Mouse (Mus musculus): ENCODE data around the gene Ubtd2. TPM values are rescaled to one million over a fixed set of nuclear protein-coding genes. Genes with fewer than 3 reads are reported as not detected.

Gene Ubtd2
- polyA plus RNA-seq (2014; fragmentation: Nextera tagmentation; extraction: Ambion mirVana): 47.9 and 61.5 TPM in 2 replicates

DNA sequence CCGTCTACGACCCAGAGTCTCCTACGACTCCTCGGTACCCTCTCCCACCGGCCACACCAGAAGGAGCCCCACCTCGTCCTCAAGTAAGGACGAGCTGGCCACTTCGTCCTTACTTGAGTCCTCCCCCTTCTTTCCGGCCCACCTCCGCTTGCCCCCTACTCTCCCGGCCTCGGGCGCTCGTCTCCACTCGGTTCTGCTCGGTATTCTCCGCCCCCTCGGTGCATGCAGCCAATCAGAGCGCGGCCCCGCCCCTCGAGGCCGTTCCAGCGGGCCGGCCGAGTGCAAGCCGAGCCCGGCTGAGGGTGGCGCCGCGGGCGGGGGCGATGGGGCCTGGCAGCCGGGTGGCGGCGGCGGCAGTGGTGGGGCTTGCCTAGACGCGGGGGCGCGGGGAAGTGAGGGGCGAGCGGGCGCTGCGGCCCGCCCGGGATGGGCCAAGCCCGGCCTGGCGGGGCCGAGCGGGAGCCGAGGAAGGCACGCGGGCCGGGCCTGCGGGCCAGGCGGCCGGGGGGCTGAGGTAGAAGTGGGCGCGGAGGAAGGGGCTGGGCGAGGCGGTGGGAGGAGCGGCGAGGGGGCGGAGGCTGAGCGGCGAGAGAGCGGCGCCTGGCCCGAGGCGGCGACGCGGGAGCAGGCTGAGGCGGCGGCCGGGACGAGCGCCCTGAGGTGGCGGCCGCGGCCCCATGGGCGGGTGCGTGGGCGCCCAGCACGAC, at the start of gene Ubtd2:
TSS of gene Ubtd2 (plus strand) at position 571 of the 707 bp plus-strand sequence.
- ATAC-seq (ENCODE audit: low FRiP score, low TSS enrichment): peak; percentile 98
- no peaks in the 10 kb centered on the region for H3K36me3 ChIP-seq (ENCODE audit: control insufficient read depth, insufficient read depth, low read length)
- peak within 1 kb of the TSS; percentile 93 for H3K27ac ChIP-seq (ENCODE audit: low read depth, low read length)
- H3K9ac ChIP-seq (ENCODE audit: low read depth, low read length): peak within 1 kb of the TSS; percentile 93
- H3K4me1 ChIP-seq (ENCODE audit: control insufficient read depth, insufficient read depth, low read length): peaks cover 4% of the 10 kb centered on the region
- peak within 1 kb of the TSS; percentile 71 for H3K4me3 ChIP-seq (ENCODE audit: low read length)
- peak within 1 kb of the TSS; percentile 90 for H3K4me2 ChIP-seq (replicated peaks; ENCODE audit: low read depth, low read length)
- H3K27me3 ChIP-seq (ENCODE audit: control insufficient read depth, insufficient read depth, low read length): no peaks in the 10 kb centered on the region
- H3K9me3 ChIP-seq (ENCODE audit: control insufficient read depth, low read length): no peaks in the 10 kb centered on the region
- WGBS: under 1% methylated on average over 59 of the region's 86 CpGs

GRCm38 (mm10) chr11:32407863-32408262, 47.3 kb upstream of the Ubtd2 start:
- Histone ChIP-seq H3K4me2 (replicated peaks; ENCODE audit: low read depth, low read length) (no peak overlapping the region), H3K27ac (ENCODE audit: low read depth, low read length) (no peak overlapping the region), H3K27me3 (ENCODE audit: control insufficient read depth, insufficient read depth, low read length) (no peaks in the 10 kb centered on the region), H3K9me3 (ENCODE audit: control insufficient read depth, low read length) (no peaks in the 10 kb centered on the region), H3K4me1 (ENCODE audit: control insufficient read depth, insufficient read depth, low read length) (peaks cover 11% of the 10 kb centered on the region; the same call in 1 of the 2 replicates), H3K36me3 (ENCODE audit: control insufficient read depth, insufficient read depth, low read length) (peaks cover 28% of the 10 kb centered on the region), H3K9ac (ENCODE audit: low read depth, low read length) (no peak overlapping the region), H3K4me3 (ENCODE audit: low read length) (no peak overlapping the region)
- WGBS: 79% methylated on average over 3 of the region's 3 CpGs
- no peak for ATAC-seq (ENCODE audit: low FRiP score, low TSS enrichment)

- Histone ChIP-seq H3K27me3 (ENCODE audit: control insufficient read depth, insufficient read depth, low read length) (no peaks in the 10 kb centered on the region), H3K27ac (ENCODE audit: low read depth, low read length) (no peak overlapping the region), H3K4me2 (replicated peaks; ENCODE audit: low read depth, low read length) (no peak overlapping the region), H3K36me3 (ENCODE audit: control insufficient read depth, insufficient read depth, low read length) (peaks cover 34% of the 10 kb centered on the region), H3K4me3 (ENCODE audit: low read length) (no peak overlapping the region), H3K4me1 (ENCODE audit: control insufficient read depth, insufficient read depth, low read length) (peaks cover 11% of the 10 kb centered on the region; the same call in 1 of the 2 replicates), H3K9me3 (ENCODE audit: control insufficient read depth, low read length) (no peaks in the 10 kb centered on the region), H3K9ac (ENCODE audit: low read depth, low read length) (no peak overlapping the region)
- no peak for ATAC-seq (ENCODE audit: low FRiP score, low TSS enrichment)
These were observed 46.1 kb upstream of the Ubtd2 start for GRCm38 (mm10) chr11:32409052-32409451.

GRCm38 (mm10) chr11:32409823-32410562, 45.2 kb upstream of the Ubtd2 start:
- peaks cover 9% of the 10 kb centered on the region; the same call in 1 of the 2 replicates for H3K4me1 ChIP-seq (ENCODE audit: control insufficient read depth, insufficient read depth, low read length)
- H3K4me3 ChIP-seq (ENCODE audit: low read length): no peak overlapping the region
- H3K27ac ChIP-seq (ENCODE audit: low read depth, low read length): peak overlapping the region; percentile 14; the same call in 1 of the 2 replicates
- H3K9me3 ChIP-seq (ENCODE audit: control insufficient read depth, low read length): no peaks in the 10 kb centered on the region
- H3K36me3 ChIP-seq (ENCODE audit: control insufficient read depth, insufficient read depth, low read length): peaks cover 35% of the 10 kb centered on the region
- H3K27me3 ChIP-seq (ENCODE audit: control insufficient read depth, insufficient read depth, low read length): no peaks in the 10 kb centered on the region
- H3K4me2 ChIP-seq (replicated peaks; ENCODE audit: low read depth, low read length): no peak overlapping the region
- WGBS: 70% methylated on average over 11 of the region's 11 CpGs
- ATAC-seq (ENCODE audit: low FRiP score, low TSS enrichment): peak; percentile 68
- no peak overlapping the region for H3K9ac ChIP-seq (ENCODE audit: low read depth, low read length)

- 82% methylated on average over 5 of the region's 5 CpGs for WGBS
- Histone ChIP-seq H3K27ac (ENCODE audit: low read depth, low read length) (no peak overlapping the region), H3K9me3 (ENCODE audit: control insufficient read depth, low read length) (no peaks in the 10 kb centered on the region), H3K9ac (ENCODE audit: low read depth, low read length) (no peak overlapping the region), H3K4me2 (replicated peaks; ENCODE audit: low read depth, low read length) (no peak overlapping the region), H3K27me3 (ENCODE audit: control insufficient read depth, insufficient read depth, low read length) (no peaks in the 10 kb centered on the region), H3K36me3 (ENCODE audit: control insufficient read depth, insufficient read depth, low read length) (peaks cover 90% of the 10 kb centered on the region), H3K4me1 (ENCODE audit: control insufficient read depth, insufficient read depth, low read length) (no peaks in the 10 kb centered on the region), H3K4me3 (ENCODE audit: low read length) (no peak overlapping the region)
- no peak for ATAC-seq (ENCODE audit: low FRiP score, low TSS enrichment)
These were observed 35.2 kb upstream of the Ubtd2 start for GRCm38 (mm10) chr11:32420001-32420400.

- 84% methylated on average over 12 of the region's 12 CpGs for WGBS
- Histone ChIP-seq H3K9me3 (ENCODE audit: control insufficient read depth, low read length) (no peaks in the 10 kb centered on the region), H3K4me2 (replicated peaks; ENCODE audit: low read depth, low read length) (no peak overlapping the region), H3K27me3 (ENCODE audit: control insufficient read depth, insufficient read depth, low read length) (no peaks in the 10 kb centered on the region), H3K9ac (ENCODE audit: low read depth, low read length) (no peak overlapping the region), H3K4me3 (ENCODE audit: low read length) (no peak overlapping the region), H3K4me1 (ENCODE audit: control insufficient read depth, insufficient read depth, low read length) (no peaks in the 10 kb centered on the region), H3K36me3 (ENCODE audit: control insufficient read depth, insufficient read depth, low read length) (peaks cover 60% of the 10 kb centered on the region), H3K27ac (ENCODE audit: low read depth, low read length) (no peak overlapping the region)
- ATAC-seq (ENCODE audit: low FRiP score, low TSS enrichment): no peak
These were observed 31.9 kb upstream of the Ubtd2 start for GRCm38 (mm10) chr11:32423311-32423710.

DNA sequence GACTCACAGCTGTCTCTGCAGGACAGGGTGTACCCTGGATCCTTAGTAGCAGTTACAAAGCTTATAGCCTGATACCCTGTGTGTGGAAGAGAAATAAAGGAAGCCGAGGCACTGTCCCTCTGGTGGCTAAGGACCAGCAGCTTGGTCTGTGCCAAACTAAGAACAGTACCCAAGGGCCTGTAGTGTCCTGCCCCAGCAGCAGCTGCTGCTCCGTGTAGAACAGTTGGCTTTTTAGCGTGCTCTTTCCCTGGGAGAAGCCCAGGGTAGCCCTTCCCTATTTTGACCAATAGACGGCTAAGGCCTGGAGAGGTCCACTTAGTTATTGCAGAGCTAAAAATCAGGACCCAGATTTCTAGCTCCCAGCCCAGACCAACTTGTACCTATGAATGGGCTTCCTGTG, 30.6 kb upstream of the Ubtd2 start:
- Histone ChIP-seq H3K4me2 (replicated peaks; ENCODE audit: low read depth, low read length) (no peak overlapping the region), H3K9ac (ENCODE audit: low read depth, low read length) (no peak overlapping the region), H3K27me3 (ENCODE audit: control insufficient read depth, insufficient read depth, low read length) (no peaks in the 10 kb centered on the region), H3K27ac (ENCODE audit: low read depth, low read length) (no peak overlapping the region), H3K36me3 (ENCODE audit: control insufficient read depth, insufficient read depth, low read length) (peaks cover 52% of the 10 kb centered on the region), H3K4me1 (ENCODE audit: control insufficient read depth, insufficient read depth, low read length) (no peaks in the 10 kb centered on the region), H3K9me3 (ENCODE audit: control insufficient read depth, low read length) (no peaks in the 10 kb centered on the region), H3K4me3 (ENCODE audit: low read length) (no peak overlapping the region)
- ATAC-seq (ENCODE audit: low FRiP score, low TSS enrichment): no peak
- 88% methylated on average over 4 of the region's 4 CpGs for WGBS

- no peak overlapping the region for H3K27ac ChIP-seq (ENCODE audit: low read depth, low read length)
- H3K4me2 ChIP-seq (replicated peaks; ENCODE audit: low read depth, low read length): no peak overlapping the region
- H3K27me3 ChIP-seq (ENCODE audit: control insufficient read depth, insufficient read depth, low read length): no peaks in the 10 kb centered on the region
- 63% methylated on average over 10 of the region's 10 CpGs for WGBS
- H3K9ac ChIP-seq (ENCODE audit: low read depth, low read length): no peak overlapping the region
- no peak for ATAC-seq (ENCODE audit: low FRiP score, low TSS enrichment)
- H3K4me1 ChIP-seq (ENCODE audit: control insufficient read depth, insufficient read depth, low read length): no peaks in the 10 kb centered on the region
- peaks cover 46% of the 10 kb centered on the region for H3K36me3 ChIP-seq (ENCODE audit: control insufficient read depth, insufficient read depth, low read length)
- H3K4me3 ChIP-seq (ENCODE audit: low read length): no peak overlapping the region
- no peaks in the 10 kb centered on the region for H3K9me3 ChIP-seq (ENCODE audit: control insufficient read depth, low read length)
These were observed 30.0 kb upstream of the Ubtd2 start for GRCm38 (mm10) chr11:32425043-32425658.

GRCm38 (mm10) chr11:32427537-32427936, 27.6 kb upstream of the Ubtd2 start:
- WGBS: 40% methylated on average over 7 of the region's 7 CpGs
- H3K4me2 ChIP-seq (replicated peaks; ENCODE audit: low read depth, low read length): no peak overlapping the region
- H3K4me1 ChIP-seq (ENCODE audit: control insufficient read depth, insufficient read depth, low read length): no peaks in the 10 kb centered on the region
- no peak overlapping the region for H3K9ac ChIP-seq (ENCODE audit: low read depth, low read length)
- no peak for ATAC-seq (ENCODE audit: low FRiP score, low TSS enrichment)
- H3K36me3 ChIP-seq (ENCODE audit: control insufficient read depth, insufficient read depth, low read length): peaks cover 22% of the 10 kb centered on the region
- no peak overlapping the region for H3K4me3 ChIP-seq (ENCODE audit: low read length)
- H3K9me3 ChIP-seq (ENCODE audit: control insufficient read depth, low read length): no peaks in the 10 kb centered on the region
- no peak overlapping the region for H3K27ac ChIP-seq (ENCODE audit: low read depth, low read length)
- no peaks in the 10 kb centered on the region for H3K27me3 ChIP-seq (ENCODE audit: control insufficient read depth, insufficient read depth, low read length)

Data from kidney, embryonic 14.5 days (tissue).